Mouse (Mus musculus): ENCODE data around the gene Ren1. TPM values are rescaled to one million over a fixed set of nuclear protein-coding genes. Genes with fewer than 3 reads are reported as not detected.

Ren1 gene
- total RNA-seq, 4 experiments from 2014 or later = 0.19 TPM; not detected in 3

- DNase-seq (ENCODE audit: low spot score) = no peak
These were observed 6.0 kb upstream of the Ren1 start for GRCm38 (mm10) chr1:133344357-133344756.

DNA sequence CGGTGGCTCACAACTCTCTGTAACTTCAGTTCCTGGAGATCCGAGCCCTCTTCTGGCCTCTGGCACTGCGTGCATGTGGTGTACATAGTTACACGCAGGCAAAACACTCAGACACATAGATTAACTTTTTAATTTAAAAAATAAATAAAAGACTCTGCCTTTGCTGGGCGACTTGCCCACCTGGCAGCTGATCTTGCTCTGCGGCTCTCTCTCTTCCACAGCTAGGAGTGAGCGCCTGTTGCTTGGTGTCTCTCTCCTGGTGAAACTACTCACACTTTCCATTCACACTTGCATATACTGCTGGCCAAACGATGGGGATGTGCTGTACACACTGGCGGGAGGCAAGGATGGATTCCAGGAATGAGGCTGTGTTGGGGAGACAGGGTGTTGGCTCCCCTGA, 3.8 kb upstream of the Ren1 start:
- DNase-seq (ENCODE audit: low spot score) = no peak

DNA sequence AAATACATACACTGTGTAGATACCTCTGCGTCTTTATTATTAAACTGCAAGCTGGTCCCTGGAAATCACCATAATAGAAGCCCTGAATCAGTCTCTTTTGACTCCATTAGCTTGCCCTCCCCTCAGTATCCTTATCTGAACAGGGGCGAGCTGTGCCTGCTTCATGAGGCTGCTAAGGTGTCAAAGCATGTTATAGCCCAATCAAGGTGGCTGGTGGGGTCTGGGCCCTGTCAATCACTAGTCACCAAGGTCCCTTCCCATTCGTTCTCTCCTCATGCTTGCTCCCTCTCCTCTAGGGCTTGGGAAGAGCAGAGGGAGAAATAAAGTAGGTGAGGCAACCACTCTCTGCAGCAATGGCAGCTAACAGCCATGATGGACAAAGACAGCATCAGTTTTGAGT, 3.1 kb upstream of the Ren1 start:
- DNase-seq (ENCODE audit: low spot score) = no peak

DNA sequence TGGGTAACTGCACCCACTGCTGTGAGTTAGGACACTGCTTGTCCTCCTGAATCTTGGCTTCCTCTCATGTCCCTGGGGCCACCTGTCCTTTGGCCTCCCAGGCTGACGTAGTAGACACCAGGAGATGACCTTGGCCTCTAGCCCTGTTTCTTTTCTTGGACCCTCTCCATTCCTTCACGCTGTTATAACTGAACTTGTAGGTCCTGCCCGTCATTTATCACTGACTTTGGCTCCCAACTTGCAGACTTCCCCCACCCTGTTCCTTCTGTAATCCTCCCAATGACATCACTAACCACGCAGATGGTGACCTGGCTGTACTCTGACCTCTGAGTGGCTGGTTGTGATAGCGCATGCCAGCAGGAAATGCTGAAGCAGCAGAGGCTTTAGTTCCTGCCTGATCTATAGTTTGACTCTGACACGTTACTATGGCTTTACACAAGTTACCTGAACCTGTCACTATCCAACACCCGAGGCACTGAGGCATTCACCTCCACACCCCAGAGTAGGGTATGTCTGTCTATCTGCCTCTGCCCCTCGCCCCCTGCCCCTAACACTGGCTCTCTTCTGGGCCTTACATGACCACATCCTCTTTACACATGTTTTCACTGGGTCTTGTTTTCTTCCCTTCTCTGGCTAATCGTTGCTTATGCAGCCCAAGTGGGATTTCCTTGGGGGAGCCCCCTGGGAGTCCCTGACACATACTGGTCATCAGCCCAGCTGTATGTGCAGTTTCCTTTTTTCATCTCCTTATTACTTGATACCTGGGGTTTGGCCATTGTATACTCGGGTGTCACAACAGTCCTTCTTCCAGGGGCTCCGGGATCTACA, 2.4 kb upstream of the Ren1 start:
- DNase-seq (ENCODE audit: low spot score) = no peak

- no peak for DNase-seq (ENCODE audit: low spot score)
These were observed 1.5 kb downstream of the Ren1 start for GRCm38 (mm10) chr1:133351762-133352161.

GRCm38 (mm10) chr1:133353371-133353809, 3.1 kb downstream of the Ren1 start:
- peak; percentile 67 for DNase-seq (ENCODE audit: low spot score)

DNA sequence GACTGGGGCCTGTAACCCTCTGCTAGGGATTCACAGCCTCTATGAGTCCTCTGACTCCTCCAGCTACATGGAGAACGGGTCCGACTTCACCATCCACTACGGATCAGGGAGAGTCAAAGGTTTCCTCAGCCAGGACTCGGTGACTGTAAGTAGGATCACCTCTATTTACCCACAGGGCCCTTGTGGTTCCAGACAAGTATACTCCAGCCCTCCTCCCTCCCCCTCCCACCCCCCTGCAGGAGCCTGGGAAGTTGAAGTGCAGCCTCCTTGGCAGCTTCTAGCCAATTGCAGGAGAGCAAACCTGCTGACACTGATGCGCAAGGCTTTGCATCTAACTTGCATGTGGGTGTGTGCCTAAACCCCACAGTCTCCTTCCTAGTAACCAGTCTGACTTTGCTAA, 5.2 kb downstream of the Ren1 start:
- DNase-seq (ENCODE audit: low spot score) = no peak

DNA sequence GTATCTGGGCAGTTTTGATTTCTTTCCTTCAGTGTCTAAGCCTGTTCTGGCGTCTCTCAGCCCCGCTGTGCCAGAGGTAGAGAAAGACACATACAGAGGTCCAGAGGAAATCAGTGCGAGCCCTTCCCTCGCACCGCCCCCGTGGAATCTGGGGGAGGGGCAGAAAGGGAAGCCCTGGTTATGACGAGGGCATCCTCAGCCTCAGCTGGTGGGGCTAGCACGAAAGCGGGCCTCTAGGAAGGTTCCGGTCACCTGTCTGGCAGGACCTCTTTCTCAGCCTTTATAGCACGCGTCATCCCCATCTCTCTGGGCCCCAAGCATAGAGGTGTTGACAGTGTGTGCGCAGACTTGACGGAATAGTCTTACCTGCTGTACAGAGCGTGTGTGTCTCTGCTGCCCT, 5.6 kb downstream of the Ren1 start:
- DNase-seq (ENCODE audit: low spot score) = no peak

DNA sequence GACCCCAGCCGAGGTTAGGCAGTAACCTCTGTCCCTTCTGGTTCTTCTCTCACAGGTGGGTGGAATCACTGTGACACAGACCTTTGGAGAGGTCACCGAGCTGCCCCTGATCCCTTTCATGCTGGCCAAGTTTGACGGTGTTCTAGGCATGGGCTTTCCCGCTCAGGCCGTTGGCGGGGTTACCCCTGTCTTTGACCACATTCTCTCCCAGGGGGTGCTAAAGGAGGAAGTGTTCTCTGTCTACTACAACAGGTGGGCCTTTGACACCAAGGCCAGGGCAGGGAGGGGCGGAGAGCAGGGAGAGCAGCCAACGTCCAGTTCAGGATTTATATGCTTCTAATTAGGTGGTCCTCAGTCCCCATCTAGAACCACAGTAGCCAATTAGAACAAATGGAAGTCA, 6.0 kb downstream of the Ren1 start:
- no peak for DNase-seq (ENCODE audit: low spot score)

GRCm38 (mm10) chr1:133361006-133361405, 10.7 kb downstream of the Ren1 start:
- no peak for DNase-seq (ENCODE audit: low spot score)

GRCm38 (mm10) chr1:133362103-133362502, 11.8 kb downstream of the Ren1 start:
- no peak for DNase-seq (ENCODE audit: low spot score)

DNA sequence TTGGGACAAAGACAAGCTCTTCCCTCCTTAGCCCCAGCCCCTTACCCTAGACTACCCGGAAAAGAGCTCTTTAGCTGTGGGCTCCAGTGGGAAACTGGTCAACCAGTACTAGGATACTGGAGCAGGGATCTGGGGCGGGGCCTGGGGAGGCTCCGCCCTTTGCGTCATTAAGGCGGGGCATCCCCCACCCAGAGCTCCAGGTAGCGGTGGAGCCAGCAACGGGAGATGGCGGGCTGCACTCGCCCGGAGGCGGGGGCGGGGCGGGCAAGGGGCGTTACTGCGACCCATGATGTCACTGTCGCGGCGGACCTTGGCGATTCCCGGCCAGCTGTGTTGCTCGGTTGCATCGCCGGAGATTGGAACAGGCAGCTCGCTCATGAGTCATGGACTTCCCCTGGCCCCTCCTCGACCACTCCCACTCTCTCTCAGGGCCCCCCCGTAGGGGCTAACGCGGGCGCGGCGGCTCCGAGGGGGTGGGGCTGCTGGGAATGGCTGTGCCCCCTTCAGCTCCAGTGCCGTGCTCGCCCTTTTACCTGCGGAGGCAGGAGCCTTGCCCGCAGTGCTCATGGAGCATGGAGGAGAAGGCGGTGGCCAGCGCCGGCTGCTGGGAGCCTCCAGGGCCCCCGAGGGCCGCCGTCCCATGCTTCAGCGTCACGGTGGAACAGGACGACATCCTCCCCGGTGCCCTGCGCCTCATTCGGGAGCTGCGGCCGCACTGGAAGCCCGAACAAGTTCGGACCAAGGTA, 13.1 kb downstream of the Ren1 start, which contains the start of gene Etnk2:
Etnk2 (plus strand) TSS at position 297 of the 746 bp plus-strand sequence.
- peak; percentile 65 for DNase-seq (ENCODE audit: low spot score)

- no peak for DNase-seq (ENCODE audit: low spot score)
These were observed 13.8 kb downstream of the Ren1 start for GRCm38 (mm10) chr1:133364022-133364630.

DNA sequence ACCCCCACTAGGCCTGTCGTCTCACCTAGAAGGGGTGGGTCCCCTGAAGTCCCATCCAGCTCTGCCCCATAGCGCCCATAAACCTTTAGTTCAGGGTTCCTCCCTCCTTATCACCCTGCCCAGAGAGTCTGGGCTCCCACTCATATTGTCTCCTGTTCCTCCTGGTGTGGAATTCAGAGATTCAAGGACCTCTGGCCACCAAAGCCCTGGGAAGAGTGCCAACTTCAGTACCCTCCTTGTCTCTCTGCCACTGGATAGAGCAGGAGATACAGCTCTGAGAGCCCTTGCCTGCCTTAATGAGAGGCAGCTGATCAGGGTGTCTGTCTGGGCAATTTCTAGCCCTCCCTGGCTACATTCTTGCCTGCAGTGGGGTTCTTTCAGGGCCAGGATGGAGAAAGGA, 14.6 kb downstream of the Ren1 start:
- no peak for DNase-seq (ENCODE audit: low spot score)

DNA sequence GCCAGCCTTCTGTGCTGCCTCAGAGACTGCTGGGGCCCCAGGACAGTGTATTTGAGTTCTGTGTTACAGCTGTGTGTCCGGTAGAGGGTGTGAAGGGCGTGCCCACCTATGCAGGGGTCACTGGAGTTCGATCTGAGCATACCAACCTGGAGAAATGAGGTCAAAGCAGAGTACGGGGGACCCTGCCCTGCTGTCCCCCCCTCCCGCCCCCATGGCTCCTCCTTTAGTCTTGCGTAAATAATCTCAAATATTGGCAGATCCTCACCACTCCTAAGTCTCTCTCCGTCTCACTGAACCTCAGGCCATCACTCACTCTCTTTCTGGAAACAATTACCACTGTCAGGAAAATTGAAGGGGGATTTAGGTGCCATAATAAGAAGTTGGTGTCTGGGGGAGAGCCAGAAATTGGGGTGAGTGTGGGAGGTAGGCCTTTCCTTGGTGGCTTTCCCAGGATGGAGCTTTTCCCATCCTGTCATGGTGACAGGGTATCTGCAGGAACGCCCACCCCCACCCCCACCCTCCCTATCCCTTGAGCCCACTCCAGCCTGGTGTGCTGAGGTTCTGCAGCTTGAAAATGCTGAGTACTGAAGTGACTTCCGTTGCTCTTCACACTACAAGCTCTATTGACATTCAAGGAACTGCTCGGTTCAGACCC, 16.8 kb downstream of the Ren1 start:
- DNase-seq (ENCODE audit: low spot score) = no peak

GRCm38 (mm10) chr1:133367606-133368488, 17.5 kb downstream of the Ren1 start:
- no peak for DNase-seq (ENCODE audit: low spot score)

DNA sequence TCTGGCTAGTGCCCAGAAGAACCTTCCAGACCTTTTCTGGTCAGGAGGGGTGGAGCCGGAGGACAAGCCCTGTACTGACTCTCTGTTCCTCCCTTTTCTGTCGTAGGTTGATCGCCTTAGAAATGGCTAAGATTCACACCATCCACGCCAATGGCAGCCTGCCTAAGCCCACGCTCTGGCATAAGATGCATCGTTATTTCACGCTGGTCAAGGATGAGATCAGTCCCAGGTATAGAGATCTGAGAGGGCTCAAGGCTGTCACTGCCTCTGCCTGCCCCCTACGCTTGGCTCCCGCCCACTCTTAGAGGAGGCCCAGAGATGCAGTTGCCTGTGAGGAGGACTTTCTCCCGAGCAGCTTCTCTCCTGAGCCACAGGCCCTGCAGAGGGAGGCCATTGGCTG, 18.3 kb downstream of the Ren1 start:
- DNase-seq (ENCODE audit: low spot score) = no peak

DNA sequence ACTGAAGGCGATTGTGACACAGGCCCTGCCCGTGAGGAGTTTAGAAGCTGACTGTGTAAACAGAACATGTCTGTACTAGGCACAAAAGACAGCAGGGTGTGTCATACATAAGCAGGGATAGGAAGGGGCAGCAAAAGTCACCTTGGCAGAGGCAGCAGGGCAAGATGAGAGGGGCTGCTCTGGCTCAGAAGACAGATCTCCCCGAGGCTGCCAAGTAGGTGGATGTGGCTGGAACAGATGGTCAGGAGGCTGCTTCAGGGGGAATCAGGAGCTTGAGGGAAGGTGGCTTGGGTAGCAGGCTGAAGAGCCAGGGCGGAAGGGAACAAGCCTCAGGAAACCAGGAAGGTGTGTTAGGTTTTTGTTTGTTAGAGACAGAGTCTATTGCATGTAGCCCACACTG, 20.0 kb downstream of the Ren1 start:
- DNase-seq (ENCODE audit: low spot score) = no peak

- no peak for DNase-seq (ENCODE audit: low spot score)
These were observed 21.1 kb downstream of the Ren1 start for GRCm38 (mm10) chr1:133371431-133371830.

- no peak for DNase-seq (ENCODE audit: low spot score)
These were observed 21.8 kb downstream of the Ren1 start for GRCm38 (mm10) chr1:133372113-133372512.
